Mouse (Mus musculus) adrenal gland, adult 8-10 months (tissue): ENCODE results near the gene Lrch1. TPM values are rescaled to one million over a fixed set of nuclear protein-coding genes. Genes with fewer than 3 reads are reported as not detected.

Experiments used
- total RNA-seq, 4 experiments: library from RNA; stranded (reverse); gene quantifications; 2 replicates each; pipeline ENCODE4 v1.2.4; 2022

The Lrch1 gene
- total RNA-seq, 4 experiments from 2014 or later = 11.0 to 35.2 (median 19.0) TPM

Other genes with a start within 250 kb of the Lrch1 start
- 100 to 1,000 TPM; 221 to 384 (median 269) TPM for gene Esd, start 215.6 kb downstream of the Lrch1 start, total RNA-seq
- 10 to 100 TPM in 1 of 4 experiments, 1 to 10 TPM in 2, under 1 TPM in 1; 0.41 to 10.9 (median 4.6) TPM for gene Rubcnl, start 68.2 kb upstream of the Lrch1 start, total RNA-seq
- gene Lrrc63, start 183.0 kb upstream of the Lrch1 start, total RNA-seq = under 1 TPM in 1 of 4 experiments, not detected in 3; 0.22 TPM
- gene Lcp1, start 183.2 kb upstream of the Lrch1 start, total RNA-seq = 10 to 100 TPM; 17.9 to 35.1 (median 25.2) TPM